Mouse (Mus musculus): ENCODE measurements around the gene Trpm1.

Trpm1 gene

GRCm38 (mm10) chr7:64164997-64165396 lies 11.4 kb downstream of the Trpm1 start:
- DNase-seq = peak; percentile 78 to 81

DNA sequence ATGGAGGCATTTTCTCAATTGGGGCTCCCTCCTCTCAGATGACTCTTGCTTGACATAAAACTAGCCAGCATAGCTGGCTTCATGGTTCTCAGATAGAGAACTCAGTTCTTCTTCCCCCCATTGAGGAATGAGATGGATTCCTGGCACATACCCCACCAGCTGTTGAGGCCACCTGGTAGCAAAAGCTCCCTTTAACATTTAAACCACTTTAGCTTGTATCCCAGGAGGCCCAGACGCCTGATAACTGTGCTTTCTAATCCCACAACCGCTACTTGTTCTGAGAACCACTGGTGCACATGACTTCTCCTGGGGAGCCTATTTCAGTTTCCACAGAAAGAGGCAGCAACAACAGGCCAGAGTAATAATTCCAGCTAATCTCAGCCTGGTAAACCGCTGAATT lies 12.4 kb downstream of the Trpm1 start:
- no peak for DNase-seq

GRCm38 (mm10) chr7:64166724-64167123 lies 13.1 kb downstream of the Trpm1 start:
- DNase-seq = no peak

GRCm38 (mm10) chr7:64179310-64179709 lies 25.7 kb downstream of the Trpm1 start:
- peak in 1 of 2 experiments; percentile 13 for DNase-seq

DNA sequence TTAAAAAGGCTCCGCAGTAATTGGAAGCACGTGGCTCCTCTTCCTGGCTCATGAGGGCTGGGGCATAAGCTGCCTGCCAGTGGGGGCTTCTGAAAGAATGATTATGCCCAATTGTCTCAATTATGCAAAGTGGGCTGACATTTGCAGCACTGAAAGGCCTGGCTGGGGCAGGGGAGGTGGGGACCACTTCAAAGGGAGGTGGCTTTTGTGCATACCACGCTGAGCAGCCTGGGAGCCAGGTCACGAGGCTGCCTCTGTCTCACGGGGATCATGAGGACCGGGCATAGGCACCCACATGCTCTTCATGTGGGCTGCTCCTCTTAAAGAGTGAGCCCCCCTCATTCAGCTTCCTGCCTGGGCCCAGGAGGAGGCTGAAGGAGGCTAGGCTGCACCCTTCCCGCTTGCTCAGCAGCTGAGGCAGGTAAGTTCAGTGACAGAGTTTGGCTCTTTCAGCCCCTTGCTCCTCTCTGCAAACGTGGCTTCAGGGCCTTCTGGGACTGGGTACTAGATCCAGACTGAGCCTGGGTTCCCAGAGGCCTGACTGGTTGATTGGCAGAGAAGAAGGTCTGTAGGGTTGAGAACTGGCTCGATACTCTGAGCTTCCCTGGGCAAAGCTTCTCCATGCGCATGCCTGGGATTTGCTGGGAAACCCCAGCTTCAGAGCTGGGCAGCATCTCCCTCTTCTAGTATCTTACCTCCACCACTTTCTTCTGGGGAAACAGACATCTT lies 31.7 kb downstream of the Trpm1 start:
- no peak for DNase-seq

DNA sequence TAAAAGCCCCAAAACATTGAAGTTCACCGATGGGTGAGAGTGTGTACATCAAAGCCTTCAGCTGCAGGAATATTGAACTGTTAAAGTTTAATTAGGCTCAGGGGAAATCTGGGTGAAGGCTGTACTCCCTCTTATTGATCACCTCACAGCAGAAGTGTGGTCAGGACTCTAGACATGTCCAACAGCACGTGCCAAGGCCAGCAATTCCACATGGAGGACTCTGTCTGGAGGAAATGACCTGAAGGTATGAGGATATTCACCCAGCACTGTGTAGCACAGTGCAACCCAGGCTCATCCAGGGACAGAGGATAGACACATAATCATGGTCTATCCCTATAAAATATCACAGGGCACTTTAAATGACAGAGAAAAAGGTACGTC lies 32.3 kb downstream of the Trpm1 start:
- no peak for DNase-seq

DNA sequence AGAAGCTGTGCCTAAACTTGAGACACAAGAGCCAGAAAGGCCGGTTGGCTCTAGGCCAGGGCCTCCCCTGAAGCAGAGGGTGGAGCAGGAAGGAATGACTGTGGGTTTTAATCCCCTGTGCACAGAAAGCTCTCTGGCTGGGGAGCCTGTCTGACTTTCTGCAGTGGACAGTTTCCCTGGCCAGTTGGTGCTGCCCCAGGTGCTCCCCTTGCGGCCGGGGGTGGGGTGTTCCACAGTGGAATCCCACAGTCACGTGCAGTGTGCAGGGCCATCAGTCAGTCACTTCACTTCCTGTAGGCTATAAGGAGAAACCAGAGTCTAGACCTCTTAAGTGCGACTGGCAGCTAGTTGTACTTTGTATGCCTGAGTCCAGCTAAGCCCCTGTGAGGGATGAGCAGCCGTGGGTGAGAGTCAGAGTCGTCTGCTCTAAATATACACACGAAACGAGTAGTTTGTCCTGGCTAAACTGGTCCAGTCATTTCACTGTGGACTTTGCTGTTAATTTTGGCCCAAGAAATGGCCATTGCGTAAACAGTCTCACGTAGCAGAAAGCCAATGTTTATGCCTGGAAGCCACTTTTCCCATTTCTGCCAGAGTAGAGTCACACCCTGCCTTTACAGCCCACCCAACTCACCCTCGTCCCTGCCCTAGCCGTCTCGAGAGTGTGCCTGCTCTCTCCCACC lies 38.8 kb downstream of the Trpm1 start:
- DNase-seq = peak; percentile 17 to 42

DNA sequence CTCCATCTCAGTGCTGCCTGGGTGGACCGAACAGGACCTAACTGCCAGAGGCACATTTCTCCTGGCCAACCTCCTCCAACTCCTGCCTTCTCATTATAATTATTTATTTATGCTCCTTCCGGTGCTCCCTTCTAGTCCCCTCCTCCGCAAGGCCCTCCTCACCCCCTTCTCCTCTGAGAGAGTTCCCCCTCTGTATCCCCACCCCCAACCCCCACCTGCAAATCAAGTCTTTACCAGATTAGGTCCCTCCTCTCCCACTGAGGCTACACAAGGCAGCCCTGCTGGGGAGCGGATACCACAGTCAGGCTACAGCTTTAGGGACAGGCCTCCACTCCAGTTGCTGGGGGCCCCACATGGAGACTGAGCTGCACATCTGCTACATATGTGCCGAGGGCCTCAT lies 39.8 kb downstream of the Trpm1 start:
- no peak for DNase-seq

DNA sequence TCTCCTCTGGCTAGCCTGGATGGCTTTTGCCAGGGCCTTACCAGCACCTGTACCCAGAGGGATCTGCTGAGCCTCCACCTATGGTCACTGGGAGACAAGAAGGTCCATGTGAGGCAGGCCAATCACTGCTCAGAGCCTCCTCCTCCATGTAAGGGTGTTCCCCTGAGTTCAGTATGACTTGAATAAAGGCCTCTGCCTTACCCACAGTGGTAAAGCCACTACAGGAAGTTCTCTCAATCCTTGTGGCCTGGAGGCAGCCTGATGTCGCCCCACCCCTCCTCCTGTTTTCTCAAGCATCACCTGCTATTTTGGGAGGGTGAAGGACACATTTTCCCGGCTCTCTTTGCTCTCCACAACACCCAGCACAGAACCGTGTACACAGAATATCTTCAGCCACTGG lies 42.5 kb downstream of the Trpm1 start:
- no peak for DNase-seq

- DNase-seq = no peak
Observed at GRCm38 (mm10) chr7:64208700-64209099, 55.1 kb downstream of the Trpm1 start.

DNA sequence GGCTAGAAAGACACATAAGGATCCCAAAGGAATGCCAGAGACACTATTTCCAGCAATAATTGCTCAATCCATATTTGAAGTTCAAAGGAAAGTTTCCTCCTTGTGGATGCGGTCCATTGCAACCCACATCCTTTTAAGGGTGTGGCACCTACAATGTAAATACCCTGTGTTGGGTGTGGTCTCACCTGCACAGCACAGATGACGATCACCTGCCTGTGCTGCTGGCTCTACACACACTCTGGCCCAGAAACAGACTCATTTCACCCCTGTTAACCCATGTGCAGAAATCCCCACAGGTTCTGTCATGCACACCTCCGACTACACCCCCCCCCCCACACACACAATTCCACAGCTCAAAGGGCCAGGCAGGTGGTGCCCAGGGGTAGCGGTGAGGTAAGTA lies 59.2 kb downstream of the Trpm1 start:
- DNase-seq = no peak

DNA sequence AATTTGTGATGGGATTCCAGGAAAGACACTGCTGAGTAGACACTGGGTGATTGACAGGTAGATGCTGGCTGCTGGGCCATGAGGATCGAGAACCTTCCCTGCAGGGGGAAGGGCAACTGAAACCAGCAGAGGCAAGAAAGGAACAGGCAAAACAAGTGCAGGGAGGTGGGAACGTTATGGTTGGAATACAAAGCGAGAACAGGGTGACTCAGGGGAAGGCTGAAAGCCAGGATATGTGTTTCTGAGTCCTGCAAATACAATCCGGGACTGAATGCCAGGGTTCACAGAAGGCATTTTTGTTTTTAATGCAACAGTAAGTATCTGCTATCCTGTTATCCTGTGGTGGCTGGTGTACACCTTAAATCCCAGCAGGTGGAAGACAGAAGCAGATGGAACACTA lies 60.4 kb downstream of the Trpm1 start:
- DNase-seq = no peak

- no peak for DNase-seq
Observed at GRCm38 (mm10) chr7:64215613-64216012, 62.0 kb downstream of the Trpm1 start.

GRCm38 (mm10) chr7:64217428-64217827 lies 63.8 kb downstream of the Trpm1 start:
- DNase-seq = no peak

DNA sequence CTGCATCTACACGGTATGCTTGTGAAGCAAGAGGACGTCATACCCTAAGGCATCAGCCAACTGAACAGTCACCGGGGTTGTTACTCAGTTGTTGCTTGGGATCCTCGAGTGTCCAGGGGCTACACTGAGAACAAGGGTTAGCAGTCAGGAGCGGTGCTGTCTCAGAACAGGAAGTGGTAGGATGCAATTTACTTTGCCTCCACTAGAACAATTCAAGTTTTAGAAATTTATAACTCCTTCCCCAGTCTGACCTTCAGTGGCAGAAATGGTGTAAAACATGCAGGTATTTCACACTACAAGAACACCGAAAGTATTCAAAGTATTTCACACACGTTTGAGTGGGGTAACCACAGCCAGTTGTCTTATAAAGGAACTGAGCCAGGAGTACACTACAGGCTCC lies 66.1 kb downstream of the Trpm1 start:
- no peak for DNase-seq

GRCm38 (mm10) chr7:64223215-64223614 lies 69.6 kb downstream of the Trpm1 start:
- no peak for DNase-seq

DNA sequence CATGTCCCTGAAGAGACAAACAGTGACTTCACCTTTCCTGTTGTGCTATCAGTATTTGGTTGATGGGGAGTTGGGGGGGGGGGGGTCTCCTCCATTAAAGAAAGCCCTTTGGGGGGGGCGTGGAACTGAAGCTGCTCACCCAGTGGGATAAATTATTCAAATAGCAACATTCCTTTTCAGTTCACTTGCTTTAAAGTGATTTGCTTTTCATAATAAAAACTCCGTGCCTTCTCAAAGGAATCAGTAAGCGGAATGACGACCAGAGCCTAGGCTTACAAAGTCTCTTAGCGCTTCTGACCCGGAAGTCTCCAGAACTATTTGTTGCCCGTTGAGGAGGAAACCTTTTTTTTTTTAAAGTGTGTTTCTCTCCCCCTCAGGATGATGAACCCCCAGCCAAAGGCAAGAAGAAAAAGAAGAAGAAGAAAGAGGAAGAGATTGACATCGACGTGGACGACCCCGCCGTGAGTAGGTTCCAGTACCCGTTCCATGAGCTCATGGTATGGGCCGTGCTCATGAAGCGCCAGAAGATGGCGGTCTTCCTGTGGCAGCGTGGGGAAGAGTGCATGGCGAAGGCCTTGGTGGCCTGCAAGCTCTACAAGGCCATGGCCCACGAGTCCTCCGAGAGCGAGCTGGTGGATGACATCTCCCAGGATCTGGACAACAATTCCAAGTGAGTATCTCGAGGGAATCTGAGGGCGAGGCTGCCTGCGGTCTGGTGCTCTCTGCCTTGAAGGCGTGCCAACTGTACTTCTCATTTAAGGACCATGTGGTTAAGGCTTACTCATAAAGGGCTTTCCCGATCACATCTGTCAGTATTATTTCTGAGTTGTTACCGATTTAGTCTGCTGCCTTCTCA lies 72.9 kb downstream of the Trpm1 start:
- DNase-seq = no peak

GRCm38 (mm10) chr7:64227586-64227985 lies 74.0 kb downstream of the Trpm1 start:
- DNase-seq = no peak

GRCm38 (mm10) chr7:64228300-64228699 lies 74.7 kb downstream of the Trpm1 start:
- no peak for DNase-seq

- DNase-seq = no peak
Observed at GRCm38 (mm10) chr7:64229911-64230310, 76.3 kb downstream of the Trpm1 start.

- DNase-seq = no peak
Observed at GRCm38 (mm10) chr7:64231001-64231400, 77.4 kb downstream of the Trpm1 start.

DNA sequence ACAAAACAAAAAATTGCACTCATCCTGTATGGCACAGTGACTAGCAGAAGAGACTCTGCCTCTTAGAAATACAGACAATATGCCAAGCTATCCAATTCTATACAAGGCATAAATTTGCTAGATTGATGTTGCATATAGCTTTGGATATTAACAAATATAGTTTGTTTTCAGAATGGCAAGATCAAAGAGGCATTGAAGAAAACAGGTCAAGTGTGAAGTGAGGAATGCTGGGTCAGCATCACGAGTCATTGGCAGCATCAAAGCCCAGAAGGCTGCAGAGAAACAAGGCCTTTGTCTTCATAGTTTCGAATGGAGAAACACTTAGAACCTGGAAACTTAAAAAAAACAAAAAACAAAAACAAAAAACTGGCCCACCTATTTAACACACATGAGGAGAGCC lies 78.4 kb downstream of the Trpm1 start:
- DNase-seq = no peak

GRCm38 (mm10) chr7:64234310-64234820 lies 80.7 kb downstream of the Trpm1 start:
- no peak for DNase-seq

Data from cerebellum, postnatal 14 days (tissue).